Mouse (Mus musculus) embryo, embryonic 11.5 days (tissue): ENCODE data around the gene Arfgap3.

Source experiments
- DNase-seq: peaks from one replicate; pipeline ENCODE4 v3.0.0-alpha.2; 2012; ENCODE audit warnings: low read depth, low spot score

Arfgap3 gene

GRCm38 (mm10) chr15:83254372-83255070 lies 95.5 kb downstream of the Arfgap3 start:
- no peak for DNase-seq

- no peak for DNase-seq
Measured at GRCm38 (mm10) chr15:83252060-83252459, 98.0 kb downstream of the Arfgap3 start.

- DNase-seq = no peak
Measured at GRCm38 (mm10) chr15:83251176-83252004, 98.7 kb downstream of the Arfgap3 start, which contains the start of gene A4galt. A4galt (minus strand) TSS chr15:83251774.

GRCm38 (mm10) chr15:83250651-83251175 lies 99.3 kb downstream of the Arfgap3 start:
- no peak for DNase-seq
